Mouse (Mus musculus) small intestine, adult 10 weeks (tissue): ENCODE results near the gene Tceal9. TPM values are rescaled to one million over a fixed set of nuclear protein-coding genes. Genes with fewer than 3 reads are reported as not detected.

Source experiments
- polyA plus RNA-seq: library from polyadenylated mRNA; stranded (reverse); fragments of 350-450 nt; fragmentation: Illumina TruSeq; extraction: RNeasy Lipid Tissue Mini Kit (QIAGEN cat#74804); gene quantifications from one replicate; pipeline ENCODE4 v1.2.3, GENCODE M21; 2014; ENCODE audit warnings: low replicate concordance

Tceal9 gene
- 165 TPM for polyA plus RNA-seq

DNA sequence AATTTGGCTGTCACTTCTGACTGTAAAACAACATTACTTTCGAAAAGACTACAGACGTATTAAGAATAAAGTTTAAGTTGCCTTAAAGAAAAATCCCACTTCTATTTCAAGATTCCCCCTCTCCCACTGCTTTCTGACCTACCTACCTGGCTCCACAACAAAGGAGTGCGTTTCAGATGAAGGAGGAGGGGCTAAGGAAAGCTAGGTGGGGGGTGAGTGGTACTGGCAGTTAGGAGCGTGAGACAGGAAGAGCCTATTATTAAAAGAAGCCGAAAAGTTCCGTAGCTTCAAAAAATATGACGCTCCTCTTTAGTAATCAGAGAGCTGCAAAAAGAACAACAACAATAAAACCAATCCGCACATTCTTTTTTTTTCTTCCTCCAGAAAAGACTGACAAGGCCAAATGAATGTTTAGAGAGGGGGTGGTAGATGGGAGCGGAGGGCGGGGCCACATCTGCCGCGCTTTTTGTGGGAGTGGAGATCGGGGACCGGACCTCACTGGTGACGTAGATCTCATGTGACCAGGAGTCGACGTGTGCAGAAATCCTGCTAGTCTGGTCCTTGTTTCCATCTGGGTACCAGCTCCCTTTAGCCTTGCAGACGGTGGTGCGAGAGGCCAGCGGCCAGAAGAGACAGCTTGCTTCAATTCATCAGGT, at the start of gene Tceal9:
TSS of gene Tceal9 (plus strand) at position 506 of the 656 bp plus-strand sequence.

DNA sequence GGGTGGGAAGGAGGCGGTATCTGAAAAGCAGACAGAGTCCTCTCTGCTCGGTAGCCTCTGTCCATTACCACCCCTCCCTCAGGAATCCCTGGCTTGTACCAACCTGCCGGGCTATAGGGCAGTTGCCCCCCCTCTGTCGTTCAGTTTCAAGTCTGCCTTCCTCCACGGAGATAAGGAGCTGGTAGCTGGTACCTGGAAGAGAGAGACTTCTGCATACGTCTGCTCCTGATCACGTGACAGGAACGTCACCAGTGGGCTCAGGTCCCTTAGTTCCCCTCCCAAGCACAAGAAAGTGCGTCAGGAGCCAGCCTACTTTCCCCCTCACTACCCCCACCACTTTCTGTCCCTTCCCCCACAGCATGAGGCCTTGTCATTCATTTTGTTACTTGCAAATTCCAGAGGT, 41.2 kb upstream of the Tceal9 start, which contains the start of gene Tceal5:
TSS of gene Tceal5 (minus strand) at position 213 of the 403 bp plus-strand sequence.

DNA sequence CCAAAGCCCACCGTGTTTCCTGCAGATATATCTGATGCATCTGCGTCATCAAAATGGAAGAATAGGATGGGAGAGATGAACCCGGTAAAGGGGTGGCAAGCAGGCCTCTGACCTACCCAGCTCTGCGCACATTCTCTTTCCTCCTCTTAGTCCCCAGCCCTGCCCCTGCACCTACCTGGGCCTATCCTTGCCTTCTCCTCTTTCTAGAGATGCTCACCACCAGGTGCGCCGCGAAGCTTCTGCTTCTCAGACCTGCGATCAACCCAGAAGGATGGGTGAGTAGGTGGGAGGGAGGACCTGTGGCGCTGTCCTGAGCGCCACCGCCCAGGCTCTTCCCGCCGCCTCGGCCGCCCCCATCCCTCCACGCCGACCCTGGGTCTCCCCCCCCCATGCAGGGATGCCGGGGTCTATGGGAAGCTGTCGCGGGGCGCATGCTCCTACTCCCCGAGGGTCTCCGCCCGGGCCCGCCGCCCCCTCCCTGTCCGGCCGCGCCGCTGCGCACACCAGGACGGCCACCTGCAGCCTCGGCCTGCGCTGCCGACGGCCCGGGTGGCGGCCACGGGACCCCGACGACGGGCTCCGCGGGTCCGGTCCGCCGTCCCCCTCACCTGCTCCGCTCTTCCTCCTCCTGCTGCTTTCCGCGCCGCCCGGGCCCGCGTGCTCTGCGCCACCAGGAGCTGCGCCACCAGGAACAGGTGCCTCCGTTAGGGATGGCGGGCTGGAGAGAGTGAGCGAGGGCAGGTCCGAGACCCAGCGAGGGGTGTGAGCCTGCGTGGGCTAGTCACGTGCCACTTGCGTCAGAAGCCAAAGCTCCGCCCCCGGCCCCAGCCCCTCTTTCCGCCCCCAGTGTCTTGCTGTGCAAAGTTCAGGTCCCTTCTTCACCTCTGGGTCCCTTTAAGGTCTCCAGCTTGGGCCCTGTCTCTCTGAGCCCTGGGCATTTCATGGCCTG, 29.9 kb upstream of the Tceal9 start, which contains the start of the genes Tceal7 and Bex1:
TSS of gene Tceal7 (plus strand) at position 51 of the 949 bp plus-strand sequence.
TSS of gene Bex1 (minus strand) at position 785 of the 949 bp plus-strand sequence.

DNA sequence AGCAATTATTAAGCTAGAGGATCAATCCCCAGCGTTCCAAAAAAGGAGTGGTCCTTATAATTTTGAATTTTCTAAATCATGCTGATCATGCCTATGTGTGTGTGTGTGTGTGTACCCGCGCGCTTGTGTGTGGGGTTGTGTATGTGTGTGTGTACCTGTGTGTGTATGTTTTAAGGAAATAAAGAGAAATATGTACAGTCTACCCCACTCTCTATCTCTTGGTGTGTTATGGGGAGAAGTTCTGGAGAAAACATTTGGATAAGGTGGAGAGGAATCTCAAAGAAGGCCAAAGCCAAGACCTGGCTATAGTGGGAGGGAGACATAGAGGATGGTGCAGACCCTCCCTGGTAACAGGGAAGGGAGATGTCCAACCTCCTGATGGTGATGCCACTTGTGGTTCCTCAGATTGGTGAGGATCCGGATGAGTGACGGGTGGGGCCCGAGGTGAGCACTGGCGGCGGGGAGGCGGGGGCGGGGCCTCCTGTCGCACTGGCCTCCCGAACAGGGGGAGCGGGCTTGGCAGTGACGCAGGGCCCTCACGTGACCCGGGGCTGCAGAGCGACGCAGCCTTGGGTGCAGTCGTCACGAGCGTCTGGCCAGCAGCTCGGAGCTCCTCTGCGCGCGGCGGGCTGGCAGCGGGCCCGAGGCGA, 25.0 kb downstream of the Tceal9 start, which contains the start of gene Bex3:
TSS of gene Bex3 (plus strand) at position 511 of the 650 bp plus-strand sequence.

Other genes with a start within 250 kb of the Tceal9 start
- gene Arxes1, start 211.7 kb upstream of the Tceal9 start, polyA plus RNA-seq, result 1.0 TPM
- 1.9 TPM for gene Bex2, start 176.8 kb upstream of the Tceal9 start, polyA plus RNA-seq
- not detected for gene Nxf3, start 159.8 kb upstream of the Tceal9 start, polyA plus RNA-seq
- not detected for gene Bex4, start 106.1 kb upstream of the Tceal9 start, polyA plus RNA-seq
- gene Tceal8, start 72.7 kb upstream of the Tceal9 start, polyA plus RNA-seq, result 21.4 TPM
- gene Tceal5, start 41.2 kb upstream of the Tceal9 start, polyA plus RNA-seq, result not detected
- gene Tceal7, start 30.3 kb upstream of the Tceal9 start, polyA plus RNA-seq, result not detected
- 0.74 TPM for gene Bex1, start 29.6 kb upstream of the Tceal9 start, polyA plus RNA-seq
- gene Bex3, start 25.2 kb downstream of the Tceal9 start, polyA plus RNA-seq, result 2.7 TPM